8 mouse cellular contexts compared by ENCODE assay signal in the genomic region with DNA sequence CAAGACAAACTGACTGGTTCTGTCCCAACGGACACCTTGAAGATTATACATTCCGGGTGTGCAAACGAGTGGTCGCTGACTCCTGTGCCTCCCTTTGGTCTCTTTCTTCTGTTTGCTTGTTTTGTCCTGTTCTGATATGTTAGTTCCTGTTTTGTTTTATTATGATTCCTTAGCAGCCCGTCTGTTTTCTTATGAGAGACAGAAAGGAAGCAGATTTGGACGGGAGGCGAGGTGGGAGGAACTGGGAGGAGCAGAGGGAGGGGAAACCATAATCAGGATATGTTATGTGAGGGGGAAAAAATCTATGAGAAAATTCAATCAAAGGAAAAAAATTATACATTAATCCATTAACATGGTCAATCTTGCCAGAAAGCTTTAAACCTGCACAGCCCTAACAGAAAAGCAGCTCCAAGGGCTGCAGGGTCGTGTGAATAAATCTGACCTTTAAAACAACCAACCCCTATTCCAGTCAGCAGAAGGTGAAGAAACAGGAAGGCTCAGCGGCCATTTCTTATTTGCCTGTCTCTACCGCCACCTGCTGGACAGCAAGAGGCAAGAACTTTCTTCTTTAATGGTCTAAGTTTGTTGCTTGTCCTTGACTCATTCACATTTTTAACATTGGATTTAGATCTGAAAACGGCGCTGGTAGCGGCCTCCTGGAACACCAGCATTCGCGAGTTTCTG. TPM values are rescaled to one million over a fixed set of nuclear protein-coding genes. Genes with fewer than 3 reads are reported as not detected.
A peak's percentile ranks its signal among the peaks of the same experiment; 100 is the strongest.
DNase-seq lines count a peak whose midpoint lies in the region; ATAC-seq lines count a peak whose summit lies in the region.

No protein-coding gene starts in this region.

- 38% methylated on average over 15 of the region's 15 CpGs for WGBS in hindbrain, embryonic 16.5 days

- H3K9me3 ChIP-seq in hindbrain, embryonic 16.5 days (ENCODE audit: control insufficient read depth, low read length) = no peaks in the 10 kb centered on the region

- H3K9ac ChIP-seq in hindbrain, embryonic 16.5 days (ENCODE audit: low read depth, low read length) = no peak overlapping the region

- no peak overlapping the region for H3K4me2 ChIP-seq in hindbrain, embryonic 16.5 days (ENCODE audit: low read length)

- H3K36me3 ChIP-seq in hindbrain, embryonic 16.5 days (ENCODE audit: control insufficient read depth, insufficient read depth, low read length) = peaks cover 3% of the 10 kb centered on the region; the same call in 1 of the 2 replicates

- H3K4me1 ChIP-seq in hindbrain, embryonic 16.5 days (ENCODE audit: control insufficient read depth, insufficient read depth, low read depth, low read length) = no peaks in the 10 kb centered on the region

- H3K27me3 ChIP-seq in hindbrain, embryonic 16.5 days (replicated peaks; ENCODE audit: control insufficient read depth, insufficient read depth, low read length) = no peaks in the 10 kb centered on the region

- peak; percentile 63 for ATAC-seq in hindbrain, embryonic 16.5 days

- DNase-seq in adrenal gland, adult (ENCODE audit: inconsistent age in 2 of 2, low spot score in 1 of 2) = peak; percentile 84 to 94
- peak; percentile 75 to 87 for DNase-seq in cerebellum, postnatal 36 days
- peak; percentile 42 to 48 for DNase-seq in gastrocnemius, adult 8-10 months (ENCODE audit: low spot score in 2 of 2)
- peak; percentile 62 to 88 for DNase-seq in left cerebral cortex, postnatal 14 days (ENCODE audit: low spot score in 2 of 2)
- DNase-seq in mesoderm, embryonic 11.5 days (ENCODE audit: low read depth, low spot score) = peak; percentile 87
- peak; percentile 69 for DNase-seq in right cerebral cortex, postnatal 25 days
- DNase-seq in urinary bladder, postnatal 4 days (ENCODE audit: low spot score in 2 of 2) = peak; percentile 69 to 82

- no peak overlapping the region for H3K27ac ChIP-seq in hindbrain, embryonic 16.5 days (ENCODE audit: low read depth, low read length)

- intact Hi-C loops in left cerebral cortex, postnatal 14 days (cut with DNase I) = loop anchor here (1.0 to 10.0 kb wide), 3 partner anchors 44 to 176 kb away; a partner anchor contains a TSS

- H3K4me3 ChIP-seq in hindbrain, embryonic 16.5 days (ENCODE audit: low read length) = no peak overlapping the region

RNA-seq across cellular contexts. Expression of a gene that starts 19.1 kb away (rescaled TPM):
- 1 to 10 TPM; 2.5 to 6.5 (median 4.8) TPM for total RNA-seq in gastrocnemius, adult 8-10 months (2022)
- 65.0 and 67.4 TPM in 2 replicates for polyA plus RNA-seq in hindbrain, embryonic 16.5 days (2015; fragmentation: Nextera tagmentation; extraction: Ambion mirVana)
- 10 to 100 TPM in 1 of 2 experiments, 1 to 10 TPM in 1; 4.6 to 10.7 TPM for total RNA-seq in left cerebral cortex, postnatal 14 days (2021)

RNA-seq across cellular contexts. Expression of a gene that starts 43.1 kb away (rescaled TPM):
- 10 to 100 TPM in 3 of 4 experiments, 1 to 10 TPM in 1; 8.7 to 11.0 (median 10.6) TPM for total RNA-seq in gastrocnemius, adult 8-10 months (2022)
- polyA plus RNA-seq in hindbrain, embryonic 16.5 days (2015; fragmentation: Nextera tagmentation; extraction: Ambion mirVana) = 20.7 and 22.9 TPM in 2 replicates
- 10 to 100 TPM in 1 of 2 experiments, 1 to 10 TPM in 1; 7.3 to 10.5 TPM for total RNA-seq in left cerebral cortex, postnatal 14 days (2021)
